ENCODE assay signal across 15 mouse cellular contexts in genomic region chr7:95350804-95351199, GRCm38 (mm10).
"Had no signal": no experiment of that assay in that cellular context is flagged by ENCODE, and none has a peak within 500 bp of the region (broad histone marks: within the 10 kb centered on the region; RNA-seq: fewer than 3 reads in every experiment).

No protein-coding gene starts in this region.

- H3K27ac ChIP-seq: layer of hippocampus, adult 2 months; limb, embryonic 12.5 days; liver, embryonic 13.5 days; lung, embryonic 15.5 days; macrophage; neural tube, embryonic 12.5 days; stomach, postnatal 0 days had no signal

- H3K36me3 ChIP-seq: limb, embryonic 12.5 days; liver, embryonic 13.5 days; lung, embryonic 15.5 days; neural tube, embryonic 12.5 days had no signal

- H3K4me1 ChIP-seq: liver, embryonic 13.5 days; lung, embryonic 15.5 days; megakaryocyte, embryonic 14.5 days; neural tube, embryonic 12.5 days had no signal

- H3K9ac ChIP-seq: limb, embryonic 12.5 days; liver, embryonic 13.5 days; liver, postnatal 0 days; lung, embryonic 15.5 days; neural tube, embryonic 12.5 days had no signal

- DNase-seq: kidney, adult 18-20 months; kidney, postnatal 10 days; kidney, postnatal 4 days; liver; liver, embryonic 13.5 days; liver, postnatal 0 days; lung, postnatal 14 days; thymus, postnatal 14 days had no signal

- H3K27me3 ChIP-seq: limb, embryonic 12.5 days; liver, embryonic 13.5 days; lung, embryonic 15.5 days; megakaryocyte, embryonic 14.5 days; neural tube, embryonic 12.5 days had no signal

- H3K4me2 ChIP-seq: limb, embryonic 12.5 days; liver, embryonic 13.5 days; lung, embryonic 15.5 days; neural tube, embryonic 12.5 days had no signal

- H3K9me3 ChIP-seq: limb, embryonic 12.5 days; liver, embryonic 13.5 days; lung, embryonic 15.5 days; neural tube, embryonic 12.5 days had no signal

- ATAC-seq: liver, postnatal 0 days had no signal

- H3K4me3 ChIP-seq: layer of hippocampus, adult 2 months; limb, embryonic 12.5 days; liver, embryonic 13.5 days; lung, embryonic 15.5 days; megakaryocyte, embryonic 14.5 days; neural tube, embryonic 12.5 days had no signal
